Mouse (Mus musculus): ENCODE results near the gene Ube2g1. TPM values are rescaled to one million over a fixed set of nuclear protein-coding genes. Genes with fewer than 3 reads are reported as not detected.
A peak's percentile ranks its signal among the peaks of the same experiment; 100 is the strongest.

The Ube2g1 gene
- polyA plus RNA-seq (2015; fragmentation: Nextera tagmentation; extraction: Ambion mirVana), result 81.8 and 83.3 TPM in 2 replicates

GRCm38 (mm10) chr11:72606694-72607407 is at the start of gene Ube2g1:
TSS of gene Ube2g1 (plus strand) at chr11:72607283.
- no peaks in the 10 kb centered on the region for H3K9me3 ChIP-seq
- no peaks in the 10 kb centered on the region for H3K36me3 ChIP-seq (replicated peaks)
- peak within 1 kb of the TSS; percentile 98 for H3K4me3 ChIP-seq
- H3K4me1 ChIP-seq, result peaks cover 14% of the 10 kb centered on the region
- H3K4me2 ChIP-seq, result peak within 1 kb of the TSS; percentile 67
- peak; percentile 95 for ATAC-seq (replicated peaks)
- H3K27ac ChIP-seq, result peak within 1 kb of the TSS; percentile 98
- H3K9ac ChIP-seq, result peak within 1 kb of the TSS; percentile 94
- H3K27me3 ChIP-seq (replicated peaks), result no peaks in the 10 kb centered on the region
- WGBS, result 2% methylated on average over 48 of the region's 56 CpGs

- Histone ChIP-seq H3K4me1 (no peaks in the 10 kb centered on the region), H3K9ac (no peak overlapping the region), H3K4me2 (no peak overlapping the region), H3K9me3 (no peaks in the 10 kb centered on the region), H3K4me3 (no peak overlapping the region), H3K27ac (no peak overlapping the region), H3K36me3 (replicated peaks) (no peaks in the 10 kb centered on the region), H3K27me3 (replicated peaks) (no peaks in the 10 kb centered on the region)
- WGBS, result 62% methylated on average over 5 of the region's 5 CpGs
- ATAC-seq (replicated peaks), result no peak
Observed at GRCm38 (mm10) chr11:72558155-72558554, 48.9 kb upstream of the Ube2g1 start.

GRCm38 (mm10) chr11:72560661-72561060 is 46.4 kb upstream of the Ube2g1 start:
- Histone ChIP-seq H3K4me3 (no peak overlapping the region), H3K9ac (no peak overlapping the region), H3K9me3 (no peaks in the 10 kb centered on the region), H3K36me3 (replicated peaks) (no peaks in the 10 kb centered on the region), H3K4me1 (no peaks in the 10 kb centered on the region), H3K27me3 (replicated peaks) (no peaks in the 10 kb centered on the region), H3K27ac (no peak overlapping the region), H3K4me2 (no peak overlapping the region)
- no peak for ATAC-seq (replicated peaks)
- WGBS, result 86% methylated on average over 3 of the region's 3 CpGs

GRCm38 (mm10) chr11:72564232-72564807 is 42.8 kb upstream of the Ube2g1 start:
- 0 out of 2 replicates have a peak, but pooled peaks have one; percentile 52 for ATAC-seq (replicated peaks)
- no peak overlapping the region for H3K4me2 ChIP-seq

GRCm38 (mm10) chr11:72566304-72566703 is 40.8 kb upstream of the Ube2g1 start:
- Histone ChIP-seq H3K9ac (no peak overlapping the region), H3K27me3 (replicated peaks) (no peaks in the 10 kb centered on the region), H3K4me1 (no peaks in the 10 kb centered on the region), H3K36me3 (replicated peaks) (no peaks in the 10 kb centered on the region), H3K4me2 (no peak overlapping the region), H3K4me3 (no peak overlapping the region), H3K27ac (no peak overlapping the region), H3K9me3 (no peaks in the 10 kb centered on the region)
- ATAC-seq (replicated peaks), result no peak
- 85% methylated on average over 7 of the region's 7 CpGs for WGBS

More at GRCm38 (mm10) chr11:72564232-72564807, 42.8 kb upstream of the Ube2g1 start:
- H3K4me3 ChIP-seq, result no peak overlapping the region
- no peaks in the 10 kb centered on the region for H3K4me1 ChIP-seq
- H3K27me3 ChIP-seq (replicated peaks), result no peaks in the 10 kb centered on the region
- no peaks in the 10 kb centered on the region for H3K9me3 ChIP-seq
- H3K9ac ChIP-seq, result no peak overlapping the region
- H3K36me3 ChIP-seq (replicated peaks), result no peaks in the 10 kb centered on the region
- H3K27ac ChIP-seq, result no peak overlapping the region
- WGBS, result 21% methylated on average over 6 of the region's 6 CpGs

- H3K27ac ChIP-seq, result no peak overlapping the region
- H3K4me2 ChIP-seq, result no peak overlapping the region
- no peaks in the 10 kb centered on the region for H3K9me3 ChIP-seq
- H3K4me1 ChIP-seq, result no peaks in the 10 kb centered on the region
- no peaks in the 10 kb centered on the region for H3K27me3 ChIP-seq (replicated peaks)
- ATAC-seq (replicated peaks), result no peak
- no peak overlapping the region for H3K9ac ChIP-seq
- H3K4me3 ChIP-seq, result no peak overlapping the region
- H3K36me3 ChIP-seq (replicated peaks), result no peaks in the 10 kb centered on the region
- 42% methylated on average over 10 of the region's 10 CpGs for WGBS
Observed at GRCm38 (mm10) chr11:72566816-72567338, 40.2 kb upstream of the Ube2g1 start.

- WGBS, result 60% methylated on average over 8 of the region's 8 CpGs
- ATAC-seq (replicated peaks), result no peak
- H3K4me1 ChIP-seq, result no peaks in the 10 kb centered on the region
- H3K9ac ChIP-seq, result no peak overlapping the region
- H3K27me3 ChIP-seq (replicated peaks), result no peaks in the 10 kb centered on the region
- no peak overlapping the region for H3K4me2 ChIP-seq
- no peak overlapping the region for H3K4me3 ChIP-seq
- H3K36me3 ChIP-seq (replicated peaks), result no peaks in the 10 kb centered on the region
- H3K9me3 ChIP-seq, result no peaks in the 10 kb centered on the region
- no peak overlapping the region for H3K27ac ChIP-seq
Observed at GRCm38 (mm10) chr11:72569051-72569450, 38.0 kb upstream of the Ube2g1 start.

- Histone ChIP-seq H3K4me1 (no peaks in the 10 kb centered on the region), H3K9me3 (no peaks in the 10 kb centered on the region), H3K36me3 (replicated peaks) (no peaks in the 10 kb centered on the region), H3K4me2 (peak overlapping the region; percentile 52; the same call in 1 of the 2 replicates), H3K4me3 (no peak overlapping the region), H3K27me3 (replicated peaks) (no peaks in the 10 kb centered on the region), H3K27ac (no peak overlapping the region), H3K9ac (no peak overlapping the region)
- 71% methylated on average over 11 of the region's 11 CpGs for WGBS
- 0 out of 2 replicates have a peak, but pooled peaks have one; percentile 25 for ATAC-seq (replicated peaks)
Observed at GRCm38 (mm10) chr11:72569671-72570318, 37.3 kb upstream of the Ube2g1 start.

- WGBS, result 2% methylated on average over 18 of the region's 18 CpGs
- ATAC-seq (replicated peaks), result peak; percentile 90
- H3K27ac ChIP-seq, result no peak overlapping the region
Observed at GRCm38 (mm10) chr11:72570319-72570979, 36.6 kb upstream of the Ube2g1 start.

GRCm38 (mm10) chr11:72573819-72574218 is 33.3 kb upstream of the Ube2g1 start:
- Histone ChIP-seq H3K9ac (no peak overlapping the region), H3K4me3 (no peak overlapping the region), H3K4me2 (no peak overlapping the region), H3K9me3 (no peaks in the 10 kb centered on the region), H3K27me3 (replicated peaks) (0 out of 2 replicates have a peak, but pooled peaks cover 3% of the 10 kb centered on the region), H3K36me3 (replicated peaks) (no peaks in the 10 kb centered on the region), H3K27ac (no peak overlapping the region), H3K4me1 (peaks cover 9% of the 10 kb centered on the region; the same call in 1 of the 2 replicates)
- ATAC-seq (replicated peaks), result no peak
- WGBS, result 95% methylated on average over 1 of the region's 1 CpGs

More at GRCm38 (mm10) chr11:72570319-72570979, 36.6 kb upstream of the Ube2g1 start:
- H3K9ac ChIP-seq, result peak overlapping the region; percentile 32
- no peaks in the 10 kb centered on the region for H3K36me3 ChIP-seq (replicated peaks)
- H3K4me1 ChIP-seq, result no peaks in the 10 kb centered on the region
- no peaks in the 10 kb centered on the region for H3K27me3 ChIP-seq (replicated peaks)
- H3K4me2 ChIP-seq, result peak overlapping the region; percentile 52
- H3K4me3 ChIP-seq, result peak overlapping the region; percentile 34
- H3K9me3 ChIP-seq, result no peaks in the 10 kb centered on the region

- H3K4me3 ChIP-seq, result peak overlapping the region; percentile 19
- peak overlapping the region; percentile 54 for H3K4me2 ChIP-seq
- H3K9ac ChIP-seq, result no peak overlapping the region
- H3K36me3 ChIP-seq (replicated peaks), result no peaks in the 10 kb centered on the region
- H3K27me3 ChIP-seq (replicated peaks), result 0 out of 2 replicates have a peak, but pooled peaks cover 3% of the 10 kb centered on the region
- no peak for ATAC-seq (replicated peaks)
- H3K4me1 ChIP-seq, result peaks cover 9% of the 10 kb centered on the region; the same call in 1 of the 2 replicates
- H3K9me3 ChIP-seq, result no peaks in the 10 kb centered on the region
- WGBS, result 29% methylated on average over 7 of the region's 7 CpGs
- no peak overlapping the region for H3K27ac ChIP-seq
Observed at GRCm38 (mm10) chr11:72576111-72576465, 31.0 kb upstream of the Ube2g1 start.

Data from midbrain, embryonic 15.5 days (tissue).